Mouse (Mus musculus): ENCODE results near the gene Tead3.

GRCm38 (mm10) chr17:28298888-28299287 lies 51.7 kb downstream of the Tead3 start:
- TF ChIP-seq CTCF (IDR thresholded peaks at IDR 0.05; ENCODE audit: low read depth) (no peak), EP300 (optimal IDR thresholded peaks at IDR 0.05) (no peak)

Measured in stomach, postnatal 0 days (tissue).